Mouse (Mus musculus): Measurements from ENCODE around the gene Plekhg4. TPM values are rescaled to one million over a fixed set of nuclear protein-coding genes. Genes with fewer than 3 reads are reported as not detected.

Gene Plekhg4
- polyA plus RNA-seq, 1 experiment from 2014 or later, result 0.33 TPM

DNA sequence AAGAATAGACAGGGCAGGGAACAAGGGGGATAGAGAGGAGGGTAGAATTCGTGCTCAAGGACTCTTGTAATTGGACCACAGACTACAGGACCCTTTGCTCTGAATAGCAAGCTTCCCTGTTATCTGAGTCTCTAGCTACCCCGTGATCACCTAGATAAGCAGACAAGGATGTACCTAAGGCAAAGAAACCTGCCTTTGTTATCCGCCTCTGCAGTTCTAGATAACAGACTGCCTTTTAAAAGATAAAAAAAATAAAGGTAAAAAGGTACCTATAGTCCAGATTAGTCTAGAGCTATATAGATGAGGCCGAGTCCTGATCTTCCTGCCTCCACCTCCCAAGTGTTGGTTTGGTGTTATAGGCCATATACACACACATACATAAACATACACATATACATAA, 30.3 kb upstream of the Plekhg4 start:
- H3K4me3 ChIP-seq (replicated peaks; ENCODE audit: low read depth, low read length), result no peak overlapping the region
- H3K4me1 ChIP-seq (replicated peaks; ENCODE audit: insufficient read depth, low read length), result peaks cover 18% of the 10 kb centered on the region; the same call in 1 of the 2 replicates
- H3K36me3 ChIP-seq (ENCODE audit: insufficient read depth, low read length), result peaks cover under 1% of the 10 kb centered on the region; the same call in 1 of the 2 replicates
- H3K27me3 ChIP-seq (ENCODE audit: insufficient read depth, low read length), result no peaks in the 10 kb centered on the region
- H3K27ac ChIP-seq, result no peak overlapping the region
- ATAC-seq (replicated peaks; ENCODE audit: low FRiP score, low read depth), result no peak
- 80% methylated on average over 4 of the region's 4 CpGs for WGBS
- no peak overlapping the region for H3K4me2 ChIP-seq (ENCODE audit: low read length)
- no peaks in the 10 kb centered on the region for H3K9me3 ChIP-seq (replicated peaks; ENCODE audit: low read length)
- H3K9ac ChIP-seq (ENCODE audit: low read depth, low read length), result no peak overlapping the region
- DNase-seq (ENCODE audit: low spot score), result no peak
- no peak for TF ChIP-seq CTCF (IDR thresholded peaks at IDR 0.05; ENCODE audit: low read depth)

DNA sequence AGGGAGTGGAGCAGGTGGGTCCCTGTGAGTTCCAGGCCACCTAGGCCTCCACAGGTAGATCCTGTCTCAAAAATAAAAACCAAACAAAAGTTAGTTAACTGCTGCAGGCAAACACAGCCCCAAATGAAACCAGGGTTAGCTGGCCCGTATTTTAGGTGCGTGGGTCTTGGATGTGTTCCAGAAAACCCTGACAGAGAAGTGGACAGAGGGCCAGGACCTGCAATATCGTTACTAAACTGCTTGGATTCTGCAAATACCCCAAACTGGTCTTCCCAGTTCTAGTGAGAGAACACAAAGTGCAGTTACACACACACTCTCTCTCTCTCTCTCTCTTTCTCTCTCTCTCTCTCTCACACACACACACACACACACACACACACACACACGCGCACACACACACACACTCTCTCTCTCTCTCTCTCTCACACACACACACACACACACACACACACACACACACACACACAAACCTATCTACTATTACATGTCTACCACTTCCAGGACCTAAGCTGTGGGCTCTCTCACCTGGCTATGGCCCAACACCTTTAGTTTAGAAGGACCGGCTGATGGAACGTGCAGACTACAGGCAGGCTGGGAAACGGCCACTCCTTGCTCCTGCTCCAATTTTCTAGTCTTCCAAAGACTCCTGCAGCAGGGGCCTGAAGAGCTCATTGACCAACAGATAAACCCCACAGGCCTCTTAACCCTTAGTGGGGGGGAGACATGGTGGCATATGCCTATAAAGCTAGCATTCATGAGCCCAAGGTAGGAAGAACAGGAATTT, 29.1 kb upstream of the Plekhg4 start:
- no peak for TF ChIP-seq CTCF (IDR thresholded peaks at IDR 0.05; ENCODE audit: low read depth)
- Histone ChIP-seq H3K4me3 (replicated peaks; ENCODE audit: low read depth, low read length) (no peak overlapping the region), H3K9me3 (replicated peaks; ENCODE audit: low read length) (no peaks in the 10 kb centered on the region), H3K4me1 (replicated peaks; ENCODE audit: insufficient read depth, low read length) (peaks cover 21% of the 10 kb centered on the region; the same call in 1 of the 2 replicates), H3K27me3 (ENCODE audit: insufficient read depth, low read length) (no peaks in the 10 kb centered on the region), H3K27ac (no peak overlapping the region), H3K9ac (ENCODE audit: low read depth, low read length) (no peak overlapping the region), H3K4me2 (ENCODE audit: low read length) (no peak overlapping the region), H3K36me3 (ENCODE audit: insufficient read depth, low read length) (no peaks in the 10 kb centered on the region)
- DNase-seq (ENCODE audit: low spot score), result no peak
- WGBS, result 56% methylated on average over 8 of the region's 8 CpGs
- no peak for ATAC-seq (replicated peaks; ENCODE audit: low FRiP score, low read depth)

DNA sequence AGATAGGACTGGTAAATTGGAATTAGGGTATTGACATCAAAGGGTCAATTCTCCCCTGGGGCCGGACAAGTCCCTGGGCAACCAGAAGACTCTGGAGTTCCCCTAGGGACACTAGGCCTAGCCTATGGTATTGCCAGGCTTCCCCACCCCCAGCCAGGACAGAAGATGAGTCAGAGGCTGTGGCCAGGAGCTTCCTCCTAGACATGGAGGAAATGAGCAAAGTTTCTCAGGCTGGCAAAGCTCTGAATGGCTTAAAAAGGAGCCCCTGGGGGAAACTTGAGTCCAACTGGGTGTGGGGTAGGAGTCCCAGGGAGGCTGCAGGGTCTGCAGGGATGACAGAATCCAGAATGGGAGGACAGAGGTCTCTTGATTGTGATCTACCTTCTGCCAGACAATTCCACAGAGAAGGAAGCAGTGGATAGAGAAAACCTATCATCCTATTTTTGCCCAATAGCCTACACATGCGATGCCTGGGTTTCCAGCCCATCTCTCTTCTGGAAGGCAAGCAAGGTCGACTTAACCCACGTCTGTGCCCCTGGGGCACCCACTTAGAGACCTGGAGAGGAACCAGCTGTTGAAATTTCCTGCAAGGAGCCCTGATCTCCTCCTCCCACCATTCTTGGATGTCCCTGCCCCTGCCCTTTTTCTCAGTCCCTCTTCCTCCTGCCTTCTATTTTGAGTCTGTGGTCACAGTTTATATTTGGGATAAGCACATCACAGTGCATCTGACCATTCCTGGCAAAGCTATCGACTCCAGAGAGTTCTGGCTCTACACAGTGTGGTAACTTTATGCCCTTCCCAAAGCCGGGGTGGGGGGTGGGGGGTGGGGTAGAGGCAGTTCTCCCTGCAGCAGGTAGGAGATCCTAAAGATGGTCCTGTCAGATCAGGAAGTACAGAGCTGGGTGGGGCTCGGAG, 27.8 kb upstream of the Plekhg4 start:
- Histone ChIP-seq H3K27me3 (ENCODE audit: insufficient read depth, low read length) (no peaks in the 10 kb centered on the region), H3K4me2 (ENCODE audit: low read length) (peak overlapping the region; percentile 90), H3K9ac (ENCODE audit: low read depth, low read length) (0 out of 2 replicates have a peak overlapping the region, but pooled peaks have one; percentile 32), H3K4me1 (replicated peaks; ENCODE audit: insufficient read depth, low read length) (peaks cover 21% of the 10 kb centered on the region; the same call in 1 of the 2 replicates), H3K36me3 (ENCODE audit: insufficient read depth, low read length) (no peaks in the 10 kb centered on the region), H3K9me3 (replicated peaks; ENCODE audit: low read length) (no peaks in the 10 kb centered on the region), H3K27ac (0 out of 2 replicates have a peak overlapping the region, but pooled peaks have one; percentile 10), H3K4me3 (replicated peaks; ENCODE audit: low read depth, low read length) (no peak overlapping the region)
- DNase-seq (ENCODE audit: low spot score) (no peak), ATAC-seq (replicated peaks; ENCODE audit: low FRiP score, low read depth) (no peak)
- WGBS, result 32% methylated on average over 7 of the region's 7 CpGs
- TF ChIP-seq CTCF (IDR thresholded peaks at IDR 0.05; ENCODE audit: low read depth), result no peak

DNA sequence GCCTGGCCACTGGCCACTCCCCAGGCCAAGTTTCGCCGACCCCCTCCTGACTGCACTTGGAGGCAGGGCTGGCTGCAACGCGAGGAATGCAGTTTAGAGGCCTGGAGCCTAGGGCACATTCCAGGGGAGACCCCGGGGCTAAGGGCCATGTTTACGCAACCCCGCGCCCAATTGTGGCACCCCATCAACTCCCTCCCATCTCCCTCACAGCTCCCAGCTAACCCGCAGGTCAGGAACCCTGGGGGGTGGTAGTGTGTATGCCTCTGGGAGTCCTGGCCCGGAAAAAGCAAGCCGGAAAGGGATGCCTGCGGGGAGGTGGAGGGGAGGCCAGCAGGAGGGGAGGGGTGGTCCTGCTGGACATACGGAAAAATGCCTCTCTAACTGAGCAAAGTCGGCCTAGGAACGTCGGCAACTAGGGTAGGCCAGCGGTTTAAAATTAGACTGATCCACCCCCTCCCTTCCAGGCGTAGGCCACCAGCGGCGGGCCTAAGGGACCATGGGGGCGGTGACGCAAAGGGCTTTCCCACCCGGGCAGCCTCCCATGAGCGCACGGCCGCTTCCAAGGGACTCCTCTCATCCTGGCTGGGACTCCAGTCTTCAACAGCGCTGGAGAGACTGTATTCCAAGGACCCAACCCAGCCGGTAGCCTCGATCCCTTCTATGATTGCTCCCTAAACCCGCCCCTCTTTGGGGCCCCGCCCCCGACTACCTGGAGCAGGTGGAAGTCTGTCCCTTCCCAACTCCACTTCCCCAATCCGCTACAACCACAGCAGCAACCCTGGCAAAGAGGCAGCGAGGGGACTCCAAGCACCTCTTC, 26.3 kb upstream of the Plekhg4 start:
- Histone ChIP-seq H3K9me3 (replicated peaks; ENCODE audit: low read length) (no peaks in the 10 kb centered on the region), H3K4me2 (ENCODE audit: low read length) (peak overlapping the region; percentile 90), H3K27ac (peak overlapping the region; percentile 88), H3K36me3 (ENCODE audit: insufficient read depth, low read length) (no peaks in the 10 kb centered on the region), H3K9ac (ENCODE audit: low read depth, low read length) (peak overlapping the region; percentile 74), H3K4me3 (replicated peaks; ENCODE audit: low read depth, low read length) (peak overlapping the region; percentile 73), H3K27me3 (ENCODE audit: insufficient read depth, low read length) (no peaks in the 10 kb centered on the region), H3K4me1 (replicated peaks; ENCODE audit: insufficient read depth, low read length) (peaks cover 21% of the 10 kb centered on the region; the same call in 1 of the 2 replicates)
- ATAC-seq (replicated peaks; ENCODE audit: low FRiP score, low read depth) (peak; percentile 52), DNase-seq (ENCODE audit: low spot score) (peak; percentile 84)
- under 1% methylated on average over 34 of the region's 34 CpGs for WGBS
- 0 out of 2 replicates have a peak, but pooled peaks have one; percentile 2 for TF ChIP-seq CTCF (IDR thresholded peaks at IDR 0.05; ENCODE audit: low read depth)

DNA sequence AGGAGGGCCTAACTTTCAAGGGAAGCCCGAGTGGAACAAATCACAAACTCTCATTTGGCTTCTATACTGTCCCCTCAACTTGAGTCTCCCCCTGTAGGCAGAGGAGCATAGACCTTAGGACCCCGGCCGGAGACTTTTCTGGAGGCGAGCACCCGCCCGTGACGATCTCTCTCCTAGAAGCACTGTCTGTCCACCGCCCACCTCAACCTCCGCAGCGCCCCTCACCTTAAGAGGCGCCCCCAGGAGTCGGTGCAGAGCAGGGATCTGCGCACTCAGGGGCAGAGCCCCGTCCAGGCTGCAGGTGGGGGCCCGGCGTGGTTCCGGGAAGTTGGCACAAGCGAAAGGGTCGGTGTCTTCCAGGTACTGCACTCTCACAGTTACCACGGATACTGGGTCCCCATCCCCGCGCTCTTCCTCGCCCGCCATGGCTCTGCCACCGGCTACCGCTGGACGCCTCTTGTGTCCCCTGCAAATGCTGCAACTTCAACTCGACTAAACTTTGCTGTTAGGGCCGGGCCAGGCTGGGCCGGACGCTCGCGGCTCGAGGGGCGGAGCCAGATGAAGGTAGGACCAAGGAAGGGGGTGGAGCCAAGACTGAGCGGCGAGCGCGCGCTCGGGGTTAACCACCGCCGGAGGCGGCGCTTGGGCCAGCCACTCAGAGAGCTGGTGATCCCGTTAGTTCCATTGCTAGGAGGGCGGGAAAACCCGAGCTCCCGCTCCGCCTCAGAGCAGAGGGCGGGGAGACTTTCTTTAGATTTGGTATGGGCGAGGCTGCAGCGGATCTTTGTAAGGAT, 25.4 kb upstream of the Plekhg4 start, which contains the start of gene Fhod1:
Gene Fhod1, minus strand, starts transcription at position 526 of the 794 bp plus-strand sequence.
- WGBS, result under 1% methylated on average over 53 of the region's 53 CpGs
- H3K4me3 ChIP-seq (replicated peaks; ENCODE audit: low read depth, low read length), result peak within 1 kb of the TSS; percentile 73
- H3K9ac ChIP-seq (ENCODE audit: low read depth, low read length), result peak within 1 kb of the TSS; percentile 74
- H3K27me3 ChIP-seq (ENCODE audit: insufficient read depth, low read length), result no peaks in the 10 kb centered on the region
- no peaks in the 10 kb centered on the region for H3K9me3 ChIP-seq (replicated peaks; ENCODE audit: low read length)
- peak within 1 kb of the TSS; percentile 88 for H3K27ac ChIP-seq
- ATAC-seq (replicated peaks; ENCODE audit: low FRiP score, low read depth), result peak; percentile 87
- peaks cover 21% of the 10 kb centered on the region; the same call in 1 of the 2 replicates for H3K4me1 ChIP-seq (replicated peaks; ENCODE audit: insufficient read depth, low read length)
- H3K36me3 ChIP-seq (ENCODE audit: insufficient read depth, low read length), result no peaks in the 10 kb centered on the region
- peak; percentile 31; the same call in 1 of the 2 replicates for TF ChIP-seq CTCF (IDR thresholded peaks at IDR 0.05; ENCODE audit: low read depth)
- peak; percentile 99 for DNase-seq (ENCODE audit: low spot score)
- peak within 1 kb of the TSS; percentile 90 for H3K4me2 ChIP-seq (ENCODE audit: low read length)
